Mouse (Mus musculus) cortical plate, adult 2 months (tissue): ENCODE results near the gene Grifin.

Experiments used
- CTCF ChIP-seq: fragments of 200-500 bp; IDR thresholded peaks from 2 replicates; pipeline ENCODE4 v1.5.1; 2011; ENCODE audit warnings: mild to moderate bottlenecking, control low read depth, low read length; ENCODE audit not compliant: insufficient read depth; ENCODE audit errors: extremely low read depth
- POLR2A ChIP-seq: fragments of 200-500 bp; IDR thresholded peaks from 2 replicates; pipeline ENCODE4 v1.6.1; 2011; ENCODE audit warnings: mild to moderate bottlenecking, low read length, control low read depth; ENCODE audit not compliant: insufficient read depth; ENCODE audit errors: extremely low read depth

- TF ChIP-seq POLR2A (no peak), CTCF (no peak)
These were observed 5.5 kb upstream of the Grifin start for GRCm38 (mm10) chr5:140570223-140570870.
